Mouse (Mus musculus) heart, adult 2 months (tissue): Measurements from ENCODE around the gene Rai14.

Source experiments
- CTCF ChIP-seq: fragments of 200-600 bp; IDR thresholded peaks from 2 replicates; pipeline ENCODE4 v1.8.1; 2022; ENCODE audit warnings: antibody characterized with exemption, mild to moderate bottlenecking, moderate library complexity
- EP300 ChIP-seq: fragments of 200-500 bp; IDR thresholded peaks from 2 replicates; pipeline ENCODE4 v1.6.1; 2011; ENCODE audit warnings: low read depth, low read length, control low read depth; ENCODE audit not compliant: insufficient read depth
- POLR2A ChIP-seq: fragments of 200-500 bp; IDR thresholded peaks from 2 replicates; pipeline ENCODE4 v1.6.1; 2011; ENCODE audit warnings: mild to moderate bottlenecking, low read depth, low read length, control low read depth; ENCODE audit not compliant: insufficient read depth

DNA sequence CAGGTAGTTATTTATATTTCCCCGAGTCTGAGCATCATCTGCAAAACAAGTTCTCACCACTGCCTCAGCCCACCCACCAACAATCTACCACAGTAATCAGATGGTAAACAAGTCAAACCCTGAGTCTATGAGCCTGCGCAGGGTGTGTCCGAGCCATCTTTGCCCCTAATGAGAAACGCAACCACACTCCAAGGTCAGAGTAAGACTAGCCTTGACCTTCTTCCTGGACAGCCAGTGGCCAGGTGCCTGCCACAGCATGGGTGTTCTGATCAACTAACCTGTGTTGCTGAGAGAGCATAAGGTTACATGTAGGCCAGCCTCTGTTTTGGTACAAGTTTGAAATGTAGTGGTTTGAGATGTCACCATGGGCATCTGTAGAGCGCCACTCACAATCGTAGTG lies 7.3 kb downstream of the Rai14 start:
- TF ChIP-seq POLR2A (no peak), CTCF (no peak), EP300 (no peak)
